Mouse (Mus musculus) neural tube, embryonic 11.5 days (tissue): ENCODE results near the gene Dus2. TPM values are rescaled to one million over a fixed set of nuclear protein-coding genes. Genes with fewer than 3 reads are reported as not detected.

Experiments used
- ATAC-seq: fragments of 200-750 bp; cut with Nextera tagmentation; 2 replicates; pipeline ENCODE4 v1.8.0; 2017; ENCODE audit warnings: moderate number of reproducible peaks, mild to moderate bottlenecking, moderate TSS enrichment, moderate library complexity; ENCODE audit not compliant: insufficient read depth, low FRiP score, low TSS enrichment
- DNase-seq: peaks from one replicate; pipeline ENCODE4 v3.0.0-alpha.2; 2015; ENCODE audit warnings: low spot score
- H3K27ac ChIP-seq: fragments of 300-500 bp; sonication (generic); 2 replicates; pipeline ENCODE4 v1.5.1; 2014; ENCODE audit warnings: low read depth, mild to moderate bottlenecking, low read length
- H3K27me3 ChIP-seq: fragments of 300-500 bp; sonication (generic); 2 replicates; pipeline ENCODE4 v1.6.1; 2014; ENCODE audit warnings: mild to moderate bottlenecking, low read length, mixed read lengths; ENCODE audit not compliant: control insufficient read depth, insufficient read depth
- H3K36me3 ChIP-seq: fragments of 300-500 bp; sonication (generic); 2 replicates; pipeline ENCODE4 v1.6.1; 2014; ENCODE audit warnings: mild to moderate bottlenecking, low read length, moderate library complexity, mixed read lengths; ENCODE audit not compliant: control insufficient read depth, insufficient read depth
- H3K4me1 ChIP-seq: fragments of 300-500 bp; sonication (generic); 2 replicates; pipeline ENCODE4 v1.6.1; 2014; ENCODE audit warnings: low read length, mixed read lengths; ENCODE audit not compliant: control insufficient read depth, insufficient read depth
- H3K4me2 ChIP-seq: fragments of 300-500 bp; sonication (generic); 2 replicates; pipeline ENCODE4 v1.6.1; 2014; ENCODE audit warnings: low read depth, mild to moderate bottlenecking, moderate library complexity
- H3K4me3 ChIP-seq: fragments of 300-500 bp; sonication (generic); 2 replicates; pipeline ENCODE4 v1.5.1; 2014; ENCODE audit warnings: low read depth, low read length
- H3K9ac ChIP-seq: fragments of 300-500 bp; sonication (generic); 2 replicates; pipeline ENCODE4 v1.6.1; 2014; ENCODE audit warnings: mild to moderate bottlenecking, low read length
- H3K9me3 ChIP-seq: fragments of 300-500 bp; sonication (generic); 2 replicates; pipeline ENCODE4 v1.6.1; 2016; ENCODE audit warnings: low read length; ENCODE audit not compliant: control insufficient read depth
- WGBS: fragments of 180-500 bp; shearing (Covaris S2); extraction: QIAGEN DNeasy Blood & Tissue Kit; methylation state at CpG from one replicate; pipeline ENCODE4 v1.1.7; 2014; 5-methylcytosine and 5-hydroxymethylcytosine counted together
- polyA plus RNA-seq: library from polyadenylated mRNA; unstranded; fragments of >200 nt; fragmentation: Nextera tagmentation; extraction: Ambion mirVana; gene quantifications from 2 replicates; pipeline ENCODE4 v1.2.1, GENCODE M21; 2014

Dus2 gene
- polyA plus RNA-seq, 1 experiment from 2014 or later = 18.6 TPM

DNA sequence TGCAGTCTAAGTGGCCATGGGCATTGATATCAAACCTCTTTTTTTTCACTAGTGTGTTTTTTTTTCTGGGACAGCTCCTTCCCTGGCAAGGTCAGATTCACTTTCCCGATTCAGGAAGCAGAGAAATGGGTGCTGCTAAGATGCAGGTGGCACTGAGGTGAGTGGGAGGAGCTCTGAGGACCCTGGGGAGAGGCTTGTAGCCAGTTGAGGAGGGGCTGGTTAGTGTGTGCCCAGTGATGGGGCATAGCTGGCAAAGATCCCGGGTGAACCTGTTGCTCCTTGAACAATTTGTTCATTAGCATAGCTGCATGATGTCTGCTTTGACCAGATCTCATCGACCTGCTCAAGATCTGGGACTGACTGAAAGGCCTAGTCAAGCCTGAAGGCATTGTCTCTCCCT lies 63.9 kb downstream of the Dus2 start:
- Histone ChIP-seq H3K4me3 (no peak overlapping the region), H3K9me3 (no peaks in the 10 kb centered on the region), H3K9ac (no peak overlapping the region), H3K27ac (no peak overlapping the region), H3K4me2 (no peak overlapping the region), H3K36me3 (no peaks in the 10 kb centered on the region), H3K4me1 (peaks cover 2% of the 10 kb centered on the region; the same call in 1 of the 2 replicates), H3K27me3 (no peaks in the 10 kb centered on the region)
- no peak for DNase-seq
- WGBS = 36% methylated on average over 3 of the region's 3 CpGs
- no peak for ATAC-seq

DNA sequence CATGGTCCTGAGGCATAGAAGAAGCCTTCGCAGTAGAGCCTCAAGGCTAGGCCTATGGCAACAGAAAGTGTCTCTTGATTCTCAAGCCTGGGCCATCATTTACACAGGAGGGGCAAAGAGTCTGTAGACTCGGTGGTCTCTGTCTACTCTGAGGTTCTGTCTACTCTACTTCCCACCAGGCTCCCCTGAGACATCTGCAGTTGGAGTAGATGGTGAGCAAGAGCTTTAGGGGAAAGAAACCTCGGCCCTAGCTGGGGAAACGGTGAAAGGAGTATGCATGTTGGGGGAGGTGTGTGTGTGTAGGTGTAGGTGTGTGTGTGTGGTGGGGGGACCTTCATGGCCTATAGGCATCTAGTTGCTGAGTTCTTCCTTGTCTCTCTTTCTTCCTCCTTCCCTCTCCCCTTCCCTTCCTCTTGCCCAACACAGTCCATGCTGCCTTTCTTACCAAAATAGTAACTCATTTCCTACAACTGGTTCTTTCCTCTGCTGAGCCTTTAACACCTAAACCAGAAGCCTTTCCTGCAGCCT lies 65.4 kb downstream of the Dus2 start:
- H3K4me2 ChIP-seq = no peak overlapping the region
- H3K9ac ChIP-seq = no peak overlapping the region
- H3K4me1 ChIP-seq = peaks cover 6% of the 10 kb centered on the region; the same call in 1 of the 2 replicates
- no peak for DNase-seq
- H3K4me3 ChIP-seq = no peak overlapping the region
- H3K9me3 ChIP-seq = no peaks in the 10 kb centered on the region
- no peak for ATAC-seq
- no peak overlapping the region for H3K27ac ChIP-seq
- WGBS = 90% methylated on average over 4 of the region's 4 CpGs
- H3K36me3 ChIP-seq = no peaks in the 10 kb centered on the region
- H3K27me3 ChIP-seq = no peaks in the 10 kb centered on the region

DNA sequence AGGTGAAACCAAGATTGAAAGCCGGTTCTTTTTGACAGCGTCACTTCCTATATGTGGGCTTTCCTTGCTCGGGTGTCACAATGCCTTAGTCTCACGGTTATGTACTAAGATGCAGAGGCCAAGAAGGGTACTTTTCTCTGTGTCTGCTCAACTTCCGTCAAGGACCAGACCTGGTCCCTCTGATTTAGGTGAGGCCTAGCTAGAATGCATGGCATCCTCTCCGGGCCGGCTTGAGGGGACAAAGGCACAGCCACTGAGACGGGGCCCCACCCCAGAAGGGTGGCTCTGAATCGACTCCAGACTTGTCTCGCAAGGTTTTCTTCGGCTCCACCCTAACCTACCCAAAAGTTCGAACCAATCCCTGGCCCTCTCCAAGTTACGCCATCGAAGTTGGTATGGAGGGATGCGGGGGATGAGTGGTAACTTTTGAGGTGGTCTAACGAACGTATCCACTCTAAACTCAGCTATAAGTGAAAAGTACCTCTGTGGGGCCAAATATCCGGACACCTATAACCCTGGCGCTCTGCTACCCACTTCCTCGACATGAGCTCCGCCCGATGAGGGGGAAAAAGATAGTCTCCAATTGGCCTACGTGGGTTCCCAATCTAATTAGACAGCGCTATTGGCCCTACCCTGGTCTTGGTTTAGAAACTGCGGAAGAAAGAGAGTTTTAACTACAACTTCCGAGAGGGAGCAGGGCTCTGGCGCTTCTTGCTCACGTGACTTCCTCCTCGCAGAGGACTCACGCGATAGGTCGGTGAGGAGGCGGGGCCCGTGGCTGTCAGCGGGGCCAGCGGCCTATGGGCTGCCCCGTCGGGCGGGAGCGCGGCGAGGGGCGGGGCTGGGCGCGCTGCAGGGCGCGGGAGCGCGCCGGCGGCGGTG lies 67.8 kb downstream of the Dus2 start, which contains the start of gene Nfatc3:
TSS of gene Nfatc3 (plus strand) at position 110 of the 882 bp plus-strand sequence.
- Histone ChIP-seq H3K4me1 (peaks cover 9% of the 10 kb centered on the region; the same call in 1 of the 2 replicates), H3K4me3 (peak within 1 kb of the TSS; percentile 87), H3K9me3 (no peaks in the 10 kb centered on the region), H3K36me3 (no peaks in the 10 kb centered on the region), H3K4me2 (peak within 1 kb of the TSS; percentile 68), H3K9ac (peak within 1 kb of the TSS; percentile 83), H3K27ac (peak within 1 kb of the TSS; percentile 90), H3K27me3 (no peaks in the 10 kb centered on the region)
- ATAC-seq (peak; percentile 98), DNase-seq (peak; percentile 97)
- 3% methylated on average over 52 of the region's 52 CpGs for WGBS

GRCm38 (mm10) chr8:106059613-106060371 lies 68.7 kb downstream of the Dus2 start:
- ATAC-seq (peak; percentile 82), DNase-seq (peak; percentile 78)
- H3K36me3 ChIP-seq = no peaks in the 10 kb centered on the region
- peaks cover 9% of the 10 kb centered on the region; the same call in 1 of the 2 replicates for H3K4me1 ChIP-seq
- peak overlapping the region; percentile 87 for H3K4me3 ChIP-seq
- no peaks in the 10 kb centered on the region for H3K27me3 ChIP-seq
- peak overlapping the region; percentile 90 for H3K27ac ChIP-seq
- H3K4me2 ChIP-seq = peak overlapping the region; percentile 68
- H3K9ac ChIP-seq = peak overlapping the region; percentile 83
- under 1% methylated on average over 64 of the region's 83 CpGs for WGBS
- H3K9me3 ChIP-seq = no peaks in the 10 kb centered on the region

DNA sequence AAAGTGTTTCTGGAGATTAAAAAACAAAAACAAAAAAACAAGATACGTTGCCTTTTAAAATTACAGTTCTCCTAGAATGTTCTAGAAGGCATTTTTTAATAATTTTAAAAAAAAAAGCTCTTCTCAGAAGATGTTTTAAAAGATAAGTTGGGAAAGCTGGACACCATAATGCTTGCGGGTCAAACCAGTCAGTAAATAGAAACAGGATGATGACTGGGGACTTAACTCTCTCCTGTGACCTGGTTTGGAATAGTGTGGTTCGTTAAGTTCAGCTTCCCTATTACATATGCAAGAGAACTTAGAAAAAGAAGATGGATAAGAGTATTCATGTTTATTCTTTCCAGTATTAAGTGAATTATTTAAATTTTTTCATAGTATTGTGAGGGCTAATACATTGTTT lies 69.4 kb downstream of the Dus2 start:
- Histone ChIP-seq H3K4me3 (peak overlapping the region; percentile 87), H3K27me3 (no peaks in the 10 kb centered on the region), H3K4me1 (peaks cover 9% of the 10 kb centered on the region; the same call in 1 of the 2 replicates), H3K36me3 (no peaks in the 10 kb centered on the region), H3K9me3 (no peaks in the 10 kb centered on the region), H3K4me2 (peak overlapping the region; percentile 68), H3K9ac (0 out of 2 replicates have a peak overlapping the region, but pooled peaks have one; percentile 83), H3K27ac (no peak overlapping the region)
- 6% methylated on average over 3 of the region's 3 CpGs for WGBS
- DNase-seq (no peak), ATAC-seq (no peak)

DNA sequence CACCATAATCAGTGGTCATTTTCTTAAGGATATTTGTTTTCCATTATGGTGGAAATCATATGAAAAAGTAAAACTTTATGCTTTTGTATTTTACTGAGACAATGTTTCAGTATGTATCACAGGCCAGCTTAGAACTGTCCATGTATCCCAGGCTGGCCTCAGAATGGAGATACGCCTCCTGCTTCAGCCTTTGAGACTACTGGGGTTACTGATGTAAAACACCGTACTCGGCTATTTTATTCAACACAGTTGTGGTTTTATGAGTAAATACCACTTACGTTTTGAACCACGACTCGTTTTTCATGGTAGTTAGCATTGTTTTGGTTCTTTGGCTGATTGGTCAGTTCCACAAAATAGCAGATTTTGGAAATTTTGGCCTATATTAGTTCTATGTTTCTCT lies 70.5 kb downstream of the Dus2 start:
- H3K27me3 ChIP-seq = no peaks in the 10 kb centered on the region
- no peaks in the 10 kb centered on the region for H3K36me3 ChIP-seq
- DNase-seq (no peak), ATAC-seq (no peak)
- no peak overlapping the region; the same call in 1 of the 2 replicates for H3K4me2 ChIP-seq
- no peak overlapping the region for H3K4me3 ChIP-seq
- H3K4me1 ChIP-seq = peaks cover 9% of the 10 kb centered on the region; the same call in 1 of the 2 replicates
- no peak overlapping the region for H3K27ac ChIP-seq
- H3K9ac ChIP-seq = no peak overlapping the region
- 90% methylated on average over 6 of the region's 6 CpGs for WGBS
- H3K9me3 ChIP-seq = no peaks in the 10 kb centered on the region

- no peaks in the 10 kb centered on the region for H3K27me3 ChIP-seq
- 96% methylated on average over 7 of the region's 7 CpGs for WGBS
These were observed 71.9 kb downstream of the Dus2 start for GRCm38 (mm10) chr8:106063046-106063445.

GRCm38 (mm10) chr8:106066721-106067120 lies 75.6 kb downstream of the Dus2 start:
- Histone ChIP-seq H3K27me3 (no peaks in the 10 kb centered on the region), H3K36me3 (no peaks in the 10 kb centered on the region), H3K4me1 (0 out of 2 replicates have a peak, but pooled peaks cover 2% of the 10 kb centered on the region), H3K4me2 (no peak overlapping the region), H3K4me3 (no peak overlapping the region), H3K9me3 (no peaks in the 10 kb centered on the region), H3K9ac (no peak overlapping the region), H3K27ac (no peak overlapping the region)
- WGBS = 94% methylated on average over 2 of the region's 2 CpGs
- no peak for DNase-seq
- ATAC-seq = no peak

More at GRCm38 (mm10) chr8:106063046-106063445, 71.9 kb downstream of the Dus2 start:
- ATAC-seq (no peak), DNase-seq (no peak)
- no peak overlapping the region for H3K4me3 ChIP-seq
- H3K27ac ChIP-seq = no peak overlapping the region
- no peak overlapping the region for H3K9ac ChIP-seq
- H3K4me1 ChIP-seq = peaks cover 9% of the 10 kb centered on the region; the same call in 1 of the 2 replicates
- H3K36me3 ChIP-seq = no peaks in the 10 kb centered on the region
- H3K4me2 ChIP-seq = no peak overlapping the region
- H3K9me3 ChIP-seq = no peaks in the 10 kb centered on the region
